Comparison of ENCODE assay signal across 8 mouse cellular contexts in the genomic region with DNA sequence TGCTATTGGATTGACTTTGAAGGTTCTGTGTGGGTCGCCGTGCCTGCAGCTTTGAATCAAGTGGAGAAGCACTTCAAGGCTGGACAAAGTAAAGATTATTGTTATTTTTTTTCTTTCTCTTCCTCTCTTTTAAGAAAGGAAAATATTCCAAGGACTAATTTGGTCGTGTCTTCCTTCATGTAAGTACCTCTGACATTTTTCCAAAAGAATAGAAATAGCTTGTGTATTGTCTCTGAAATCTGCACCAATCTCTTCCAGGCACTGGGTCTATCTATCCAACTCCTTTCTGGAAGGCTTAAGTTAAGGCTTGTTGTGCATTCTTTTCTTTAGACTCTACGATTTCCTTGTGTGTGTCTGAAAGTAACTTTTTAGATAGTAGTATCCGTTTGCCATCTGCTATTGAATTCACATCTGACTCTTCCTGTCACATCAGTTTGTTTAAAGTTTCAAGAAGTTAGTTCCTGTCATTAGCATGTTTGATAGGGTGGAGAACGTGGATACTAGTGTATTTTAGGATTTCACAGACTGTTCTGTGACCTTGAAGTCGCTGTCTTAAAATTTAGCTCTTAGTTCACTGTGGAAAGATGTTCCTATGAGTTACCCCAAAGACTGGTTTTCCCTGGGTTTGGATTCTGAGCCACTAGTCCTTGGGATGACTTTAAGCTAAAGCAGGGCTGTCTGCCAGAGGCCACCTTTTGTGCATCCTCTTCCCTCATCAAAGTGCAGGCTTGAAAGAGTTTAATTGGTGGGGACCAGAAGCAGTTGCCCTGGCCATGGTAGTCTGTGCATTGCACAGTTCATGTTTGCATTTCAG. TPM values are rescaled to one million over a fixed set of nuclear protein-coding genes. Genes with fewer than 3 reads are reported as not detected.
A peak's percentile ranks its signal among the peaks of the same experiment; 100 is the strongest.
DNase-seq lines count a peak whose midpoint lies in the region; ATAC-seq and TF ChIP-seq lines count a peak whose summit lies in the region.

No protein-coding gene starts in this region.

- H3K9ac ChIP-seq in embryonic facial prominence, embryonic 12.5 days, result peak overlapping the region; percentile 54

- no peaks in the 10 kb centered on the region for H3K4me1 ChIP-seq in embryonic facial prominence, embryonic 12.5 days
- peaks cover 10% of the 10 kb centered on the region; the same call in 1 of the 2 replicates for H3K4me1 ChIP-seq in hindbrain, embryonic 10.5 days (replicated peaks)

- H3K27me3 ChIP-seq in embryonic facial prominence, embryonic 12.5 days, result no peaks in the 10 kb centered on the region
- peaks cover 22% of the 10 kb centered on the region; the same call in 1 of the 2 replicates for H3K27me3 ChIP-seq in hindbrain, embryonic 10.5 days (ENCODE audit: insufficient read depth, poor library complexity, severe bottlenecking)

- peak overlapping the region; percentile 97 for H3K27ac ChIP-seq in layer of hippocampus, adult 2 months
- peak overlapping the region; percentile 80 for H3K27ac ChIP-seq in embryonic facial prominence, embryonic 12.5 days
- H3K27ac ChIP-seq in hindbrain, embryonic 10.5 days, result peak overlapping the region; percentile 82

- H3K4me3 ChIP-seq in layer of hippocampus, adult 2 months, result peak overlapping the region; percentile 64
- peak overlapping the region; percentile 57 for H3K4me3 ChIP-seq in embryonic facial prominence, embryonic 12.5 days
- peak overlapping the region; percentile 65 for H3K4me3 ChIP-seq in hindbrain, embryonic 10.5 days

- H3K36me3 ChIP-seq in embryonic facial prominence, embryonic 12.5 days, result no peaks in the 10 kb centered on the region
- no peaks in the 10 kb centered on the region for H3K36me3 ChIP-seq in hindbrain, embryonic 10.5 days

- no peaks in the 10 kb centered on the region for H3K9me3 ChIP-seq in embryonic facial prominence, embryonic 12.5 days
- H3K9me3 ChIP-seq in hindbrain, embryonic 10.5 days, result no peaks in the 10 kb centered on the region

- no peak for ATAC-seq in embryonic facial prominence, embryonic 12.5 days (ENCODE audit: insufficient number of reproducible peaks, insufficient read depth, low FRiP score, low TSS enrichment)
- ATAC-seq in megakaryocyte progenitor cell, adult 5-6 weeks (replicated peaks; ENCODE audit: poor library complexity), result peak; percentile 13
- no peak for ATAC-seq in inflammation-experienced regulatory T-cells, adult 6 months

- no peak for DNase-seq in layer of hippocampus, adult 2 months (ENCODE audit: low spot score in 2 of 2)
- no peak for DNase-seq in layer of hippocampus, postnatal 10 days (ENCODE audit: low spot score in 2 of 2)
- no peak for DNase-seq in hindbrain, embryonic 10.5 days (ENCODE audit: low spot score)
- DNase-seq in right cerebral cortex, postnatal 10 days (ENCODE audit: low spot score in 2 of 2), result no peak
- DNase-seq in gastrocnemius, postnatal 4 days (ENCODE audit: low spot score in 2 of 2), result no peak

- H3K4me2 ChIP-seq in embryonic facial prominence, embryonic 12.5 days (replicated peaks), result peak overlapping the region; percentile 81

- no peak for TF ChIP-seq CTCF in layer of hippocampus, adult 2 months (conservative IDR thresholded peaks at IDR 0.05)

- WGBS in embryonic facial prominence, embryonic 12.5 days, result 14% methylated on average over 7 of the region's 7 CpGs
- 17% methylated on average over 7 of the region's 7 CpGs for WGBS in hindbrain, embryonic 10.5 days

RNA-seq across cellular contexts. Expression of a gene that starts 21.3 kb away (rescaled TPM):
- 100 to 1,000 TPM; 119 to 131 TPM for total RNA-seq in layer of hippocampus, adult 2 months (2021)
- 100 to 1,000 TPM; 121 to 125 TPM for total RNA-seq in layer of hippocampus, postnatal 10 days (2021)
- polyA plus RNA-seq in embryonic facial prominence, embryonic 12.5 days (2016; fragmentation: Nextera tagmentation; extraction: Ambion mirVana), result 69.9 and 73.2 TPM in 2 replicates
- 17.3 and 19.5 TPM in 2 replicates for polyA plus RNA-seq in hindbrain, embryonic 10.5 days (2016; fragmentation: Nextera tagmentation; extraction: Ambion mirVana)
- total RNA-seq in megakaryocyte progenitor cell, adult 5-6 weeks (2015), result 94.2 and 95.1 TPM in 2 replicates
- 105 and 160 TPM in 2 replicates for total RNA-seq in megakaryocyte progenitor cell, adult 5-6 weeks (2017)
- 1 to 10 TPM in 2 of 3 experiments, under 1 TPM in 1; 0.60 to 6.2 (median 4.6) TPM for polyA plus RNA-seq in inflammation-experienced regulatory T-cells, adult 6 months (2017; shearing (Covaris generic))
- 100 to 1,000 TPM; 565 to 585 TPM for total RNA-seq in gastrocnemius, postnatal 4 days (2021)
